Mouse (Mus musculus) lung, postnatal 36 days (tissue): ENCODE results near the gene Cox4i2.
A peak's percentile ranks its signal among the peaks of the same experiment; 100 is the strongest.

Experiments used
- DNase-seq: peaks from one replicate; pipeline ENCODE4 v3.0.0; 2022; ENCODE audit warnings: mixed read lengths

The Cox4i2 gene

GRCm38 (mm10) chr2:152736090-152736601 is 17.8 kb upstream of the Cox4i2 start, which contains the start of gene Id1:
Gene Id1, plus strand, starts transcription at chr2:152736251.
- DNase-seq: peak; percentile 97

- DNase-seq: peak; percentile 52
Observed at GRCm38 (mm10) chr2:152736748-152737147, 17.2 kb upstream of the Cox4i2 start.

GRCm38 (mm10) chr2:152737306-152738221 is 16.4 kb upstream of the Cox4i2 start:
- DNase-seq: peak; percentile 46

- DNase-seq: no peak
Observed at GRCm38 (mm10) chr2:152738341-152738740, 15.6 kb upstream of the Cox4i2 start.

- DNase-seq: peak; percentile 86
Observed at GRCm38 (mm10) chr2:152739031-152739841, 14.7 kb upstream of the Cox4i2 start.

GRCm38 (mm10) chr2:152739842-152740260 is 14.1 kb upstream of the Cox4i2 start:
- peak; percentile 75 for DNase-seq

GRCm38 (mm10) chr2:152740490-152740889 is 13.5 kb upstream of the Cox4i2 start:
- no peak for DNase-seq

- DNase-seq: peak; percentile 95
Observed at GRCm38 (mm10) chr2:152741153-152742041, 12.6 kb upstream of the Cox4i2 start.

- DNase-seq: peak; percentile 90
Observed at GRCm38 (mm10) chr2:152742435-152742834, 11.5 kb upstream of the Cox4i2 start.

GRCm38 (mm10) chr2:152756474-152757393 is 2.8 kb downstream of the Cox4i2 start:
- DNase-seq: no peak

GRCm38 (mm10) chr2:152757478-152757877 is 3.5 kb downstream of the Cox4i2 start:
- no peak for DNase-seq

GRCm38 (mm10) chr2:152758351-152758750 is 4.4 kb downstream of the Cox4i2 start:
- DNase-seq: no peak

GRCm38 (mm10) chr2:152763310-152763709 is 9.3 kb downstream of the Cox4i2 start:
- no peak for DNase-seq

- DNase-seq: peak; percentile 45
Observed at GRCm38 (mm10) chr2:152764172-152765044, 10.4 kb downstream of the Cox4i2 start.

- DNase-seq: peak; percentile 75
Observed at GRCm38 (mm10) chr2:152765045-152765674, 11.2 kb downstream of the Cox4i2 start.

GRCm38 (mm10) chr2:152766387-152767123 is 12.6 kb downstream of the Cox4i2 start:
- DNase-seq: peak; percentile 97

GRCm38 (mm10) chr2:152767618-152768271 is 13.8 kb downstream of the Cox4i2 start:
- peak; percentile 92 for DNase-seq

GRCm38 (mm10) chr2:152769677-152770076 is 15.7 kb downstream of the Cox4i2 start:
- no peak for DNase-seq
